Mouse (Mus musculus): ENCODE results near the gene Tubb1.

The Tubb1 gene

GRCm38 (mm10) chr2:174444359-174444758 is 6.1 kb upstream of the Tubb1 start:
- DNase-seq: no peak

GRCm38 (mm10) chr2:174445018-174445417 is 5.5 kb upstream of the Tubb1 start:
- no peak for DNase-seq

- no peak for DNase-seq
Measured at GRCm38 (mm10) chr2:174446492-174446891, 4.0 kb upstream of the Tubb1 start.

GRCm38 (mm10) chr2:174446905-174447304 is 3.6 kb upstream of the Tubb1 start:
- no peak for DNase-seq

GRCm38 (mm10) chr2:174448405-174448804 is 2.1 kb upstream of the Tubb1 start:
- DNase-seq: no peak

- no peak for DNase-seq
Measured at GRCm38 (mm10) chr2:174453681-174454080, 3.2 kb downstream of the Tubb1 start.

GRCm38 (mm10) chr2:174459365-174459764 is 8.9 kb downstream of the Tubb1 start:
- no peak for DNase-seq

GRCm38 (mm10) chr2:174463370-174463769 is 12.9 kb downstream of the Tubb1 start:
- DNase-seq: no peak

GRCm38 (mm10) chr2:174463789-174464523 is 13.5 kb downstream of the Tubb1 start, which contains the start of gene Atp5e:
TSS of gene Atp5e (minus strand) at chr2:174464105.
- peak; percentile 98 for DNase-seq

GRCm38 (mm10) chr2:174470333-174470732 is 19.8 kb downstream of the Tubb1 start:
- no peak for DNase-seq

- no peak for DNase-seq
Measured at GRCm38 (mm10) chr2:174470786-174471405, 20.4 kb downstream of the Tubb1 start.

GRCm38 (mm10) chr2:174472407-174472806 is 21.9 kb downstream of the Tubb1 start:
- no peak for DNase-seq

- peak; percentile 99 for DNase-seq
Measured at GRCm38 (mm10) chr2:174472818-174473549, 22.5 kb downstream of the Tubb1 start, which contains the start of gene Prelid3b. TSS of gene Prelid3b (minus strand) at chr2:174473081.

GRCm38 (mm10) chr2:174473550-174473927 is 23.0 kb downstream of the Tubb1 start:
- DNase-seq: no peak

GRCm38 (mm10) chr2:174477543-174478319 is 27.2 kb downstream of the Tubb1 start:
- DNase-seq: no peak

GRCm38 (mm10) chr2:174478746-174479145 is 28.3 kb downstream of the Tubb1 start:
- DNase-seq: no peak

- DNase-seq: no peak
Measured at GRCm38 (mm10) chr2:174487005-174487404, 36.5 kb downstream of the Tubb1 start.

GRCm38 (mm10) chr2:174492858-174493257 is 42.4 kb downstream of the Tubb1 start:
- no peak for DNase-seq

GRCm38 (mm10) chr2:174500814-174501503 is 50.5 kb downstream of the Tubb1 start:
- DNase-seq: no peak

- no peak for DNase-seq
Measured at GRCm38 (mm10) chr2:174501517-174501916, 51.0 kb downstream of the Tubb1 start.

- no peak for DNase-seq
Measured at GRCm38 (mm10) chr2:174502321-174502720, 51.8 kb downstream of the Tubb1 start.

- DNase-seq: no peak
Measured at GRCm38 (mm10) chr2:174502831-174503460, 52.5 kb downstream of the Tubb1 start.
